Mouse (Mus musculus) bone marrow, adult 2 months (tissue): Measurements from ENCODE around the gene Opa3. TPM values are rescaled to one million over a fixed set of nuclear protein-coding genes. Genes with fewer than 3 reads are reported as not detected.
A peak's percentile ranks its signal among the peaks of the same experiment; 100 is the strongest.

ENCODE experiments used
- H3K27ac ChIP-seq: fragments of 200-500 bp; 2 replicates; pipeline ENCODE4 v1.5.1; 2012; ENCODE audit warnings: low read depth, mild to moderate bottlenecking, control low read depth, inconsistent platforms, low read length; ENCODE audit not compliant: control insufficient read depth, poor library complexity, insufficient read depth
- H3K4me1 ChIP-seq: fragments of 200-500 bp; 2 replicates; pipeline ENCODE4 v1.6.1; 2011; ENCODE audit warnings: low read length; ENCODE audit not compliant: control insufficient read depth, insufficient read depth
- H3K4me3 ChIP-seq: fragments of 200-500 bp; replicated peaks from 2 replicates; pipeline ENCODE3; 2011; ENCODE audit warnings: mild to moderate bottlenecking, low read depth, low read length, control low read depth; ENCODE audit not compliant: control insufficient read depth
- CTCF ChIP-seq: fragments of 200-500 bp; IDR thresholded peaks from 2 replicates; pipeline ENCODE4 v1.5.1; 2011; ENCODE audit warnings: low read length, control low read depth; ENCODE audit not compliant: control insufficient read depth, insufficient read depth
- POLR2A ChIP-seq: fragments of 200-500 bp; IDR thresholded peaks from 2 replicates; pipeline ENCODE4 v1.6.1; 2011; ENCODE audit warnings: low read depth, mild to moderate bottlenecking, control low read depth, low read length, borderline replicate concordance; ENCODE audit not compliant: control insufficient read depth
- WGBS: fragments of 180-500 bp; shearing (Covaris S2); methylation state at CpG from one replicate; pipeline ENCODE4 v1.1.7; 2018; 5-methylcytosine and 5-hydroxymethylcytosine counted together
- polyA plus RNA-seq: library from polyadenylated mRNA; stranded (reverse); fragments of >200 nt; gene quantifications from 2 replicates; pipeline ENCODE4 v1.2.4, GENCODE M21; 2011; ENCODE audit warnings: low replicate concordance; ENCODE audit not compliant: missing spikeins, insufficient read depth, insufficient read length

Opa3 gene
- polyA plus RNA-seq, 1 experiment: 7.5 TPM

- TF ChIP-seq CTCF (no peak), POLR2A (no peak)
- H3K4me1 ChIP-seq: no peaks in the 10 kb centered on the region; the same call in 1 of the 2 replicates
- 76% methylated on average over 3 of the region's 3 CpGs for WGBS
- no peak overlapping the region for H3K27ac ChIP-seq
- no peak overlapping the region for H3K4me3 ChIP-seq
Observed at GRCm38 (mm10) chr7:19231849-19232248, 3.7 kb downstream of the Opa3 start.

GRCm38 (mm10) chr7:19234652-19235051 lies 6.5 kb downstream of the Opa3 start:
- 69% methylated on average over 5 of the region's 5 CpGs for WGBS
- Histone ChIP-seq H3K4me1 (no peaks in the 10 kb centered on the region), H3K27ac (no peak overlapping the region), H3K4me3 (no peak overlapping the region)
- TF ChIP-seq POLR2A: no peak
- no peak for TF ChIP-seq CTCF

GRCm38 (mm10) chr7:19235092-19235671 lies 7.0 kb downstream of the Opa3 start:
- no peak overlapping the region for H3K4me3 ChIP-seq
- H3K27ac ChIP-seq: no peak overlapping the region
- 59% methylated on average over 2 of the region's 2 CpGs for WGBS
- no peaks in the 10 kb centered on the region for H3K4me1 ChIP-seq
- no peak for TF ChIP-seq POLR2A
- TF ChIP-seq CTCF: no peak

- 87% methylated on average over 2 of the region's 2 CpGs for WGBS
- no peak overlapping the region for H3K27ac ChIP-seq
- H3K4me1 ChIP-seq: no peaks in the 10 kb centered on the region
Observed at GRCm38 (mm10) chr7:19236411-19236810, 8.3 kb downstream of the Opa3 start.

GRCm38 (mm10) chr7:19238344-19238743 lies 10.2 kb downstream of the Opa3 start:
- Histone ChIP-seq H3K4me1 (no peaks in the 10 kb centered on the region), H3K4me3 (no peak overlapping the region), H3K27ac (no peak overlapping the region)
- TF ChIP-seq POLR2A: no peak
- TF ChIP-seq CTCF: no peak
- 97% methylated on average over 4 of the region's 4 CpGs for WGBS

More at GRCm38 (mm10) chr7:19236411-19236810, 8.3 kb downstream of the Opa3 start:
- TF ChIP-seq CTCF (no peak), POLR2A (no peak)
- H3K4me3 ChIP-seq: no peak overlapping the region

- H3K4me3 ChIP-seq: no peak overlapping the region
- no peaks in the 10 kb centered on the region for H3K4me1 ChIP-seq
- WGBS: 0% methylated on average over 1 of the region's 1 CpGs
- peak; percentile 99 for TF ChIP-seq CTCF
- TF ChIP-seq POLR2A: no peak
- no peak overlapping the region for H3K27ac ChIP-seq
Observed at GRCm38 (mm10) chr7:19239423-19239822, 11.3 kb downstream of the Opa3 start.

- Histone ChIP-seq H3K27ac (no peak overlapping the region), H3K4me1 (no peaks in the 10 kb centered on the region), H3K4me3 (no peak overlapping the region)
- TF ChIP-seq POLR2A (no peak), CTCF (no peak)
- 39% methylated on average over 4 of the region's 4 CpGs for WGBS
Observed at GRCm38 (mm10) chr7:19239986-19240385, 11.9 kb downstream of the Opa3 start.

- 88% methylated on average over 8 of the region's 8 CpGs for WGBS
- H3K27ac ChIP-seq: no peak overlapping the region
- H3K4me3 ChIP-seq: no peak overlapping the region
- no peaks in the 10 kb centered on the region for H3K4me1 ChIP-seq
- TF ChIP-seq POLR2A (no peak), CTCF (no peak)
Observed at GRCm38 (mm10) chr7:19240905-19241463, 12.8 kb downstream of the Opa3 start.

GRCm38 (mm10) chr7:19242005-19242404 lies 13.9 kb downstream of the Opa3 start:
- H3K27ac ChIP-seq: no peak overlapping the region
- no peaks in the 10 kb centered on the region for H3K4me1 ChIP-seq
- no peak overlapping the region for H3K4me3 ChIP-seq
- 91% methylated on average over 1 of the region's 1 CpGs for WGBS
- no peak for TF ChIP-seq POLR2A
- TF ChIP-seq CTCF: no peak
